8 mouse cellular contexts compared by ENCODE assay signal in the genomic region with DNA sequence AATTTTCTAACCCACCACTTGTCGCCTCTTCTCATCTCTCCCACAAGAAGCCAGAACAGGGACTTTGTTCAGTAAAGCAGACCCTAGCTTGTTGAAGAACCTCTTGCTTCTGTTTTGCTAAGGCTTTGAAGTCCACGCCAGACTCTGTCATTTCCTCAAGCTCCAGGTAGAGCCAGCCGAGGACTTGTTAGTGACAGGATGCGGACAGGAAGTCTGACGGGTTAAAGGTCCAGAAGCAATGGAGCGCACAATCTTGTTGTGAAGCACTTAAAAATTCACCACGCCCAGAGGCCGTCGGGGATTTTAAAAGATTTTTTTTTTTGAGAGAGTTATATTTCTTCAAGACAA. TPM values are rescaled to one million over a fixed set of nuclear protein-coding genes. Genes with fewer than 3 reads are reported as not detected.
DNase-seq lines count a peak whose midpoint lies in the region; ATAC-seq and TF ChIP-seq lines count a peak whose summit lies in the region.

No protein-coding gene starts in this region.

- H3K4me3 ChIP-seq in cerebellum, adult 2 months (replicated peaks; ENCODE audit: insufficient read depth, low read depth, low read length) = peak overlapping the region; percentile 88
- H3K4me3 ChIP-seq in embryonic facial prominence, embryonic 10.5 days = peak overlapping the region; percentile 90
- H3K4me3 ChIP-seq in limb, embryonic 10.5 days = peak overlapping the region; percentile 94
- H3K4me3 ChIP-seq in midbrain, embryonic 15.5 days = peak overlapping the region; percentile 85

- 13% methylated on average over 9 of the region's 9 CpGs for WGBS in cerebellum, adult 2 months
- 10% methylated on average over 9 of the region's 9 CpGs for WGBS in embryonic facial prominence, embryonic 10.5 days
- WGBS in limb, embryonic 10.5 days = 8% methylated on average over 9 of the region's 9 CpGs
- WGBS in midbrain, embryonic 15.5 days = 14% methylated on average over 9 of the region's 9 CpGs

- H3K4me2 ChIP-seq in midbrain, embryonic 15.5 days = peak overlapping the region; percentile 92

- no peaks in the 10 kb centered on the region for H3K27me3 ChIP-seq in cerebellum, adult 2 months (ENCODE audit: control insufficient read depth, insufficient read depth, low read length)
- peaks cover 26% of the 10 kb centered on the region for H3K27me3 ChIP-seq in embryonic facial prominence, embryonic 10.5 days (replicated peaks; ENCODE audit: low read depth, poor library complexity, severe bottlenecking)
- H3K27me3 ChIP-seq in limb, embryonic 10.5 days (ENCODE audit: low read depth, poor library complexity, severe bottlenecking) = 0 out of 2 replicates have a peak, but pooled peaks cover 3% of the 10 kb centered on the region
- peaks cover 18% of the 10 kb centered on the region for H3K27me3 ChIP-seq in midbrain, embryonic 15.5 days (replicated peaks)

- TF ChIP-seq POLR2A in cerebellum, adult 2 months (IDR thresholded peaks at IDR 0.05; ENCODE audit: borderline replicate concordance, insufficient read depth, low read length) = no peak

- no peaks in the 10 kb centered on the region for H3K9me3 ChIP-seq in embryonic facial prominence, embryonic 10.5 days
- H3K9me3 ChIP-seq in limb, embryonic 10.5 days (replicated peaks) = no peaks in the 10 kb centered on the region
- H3K9me3 ChIP-seq in midbrain, embryonic 15.5 days = no peaks in the 10 kb centered on the region

- H3K36me3 ChIP-seq in embryonic facial prominence, embryonic 10.5 days (replicated peaks) = no peaks in the 10 kb centered on the region
- H3K36me3 ChIP-seq in limb, embryonic 10.5 days = 0 out of 2 replicates have a peak, but pooled peaks cover 3% of the 10 kb centered on the region
- H3K36me3 ChIP-seq in midbrain, embryonic 15.5 days (replicated peaks) = no peaks in the 10 kb centered on the region

- intact Hi-C loops in heart, postnatal 25 days (cut with DNase I) = no loop called here

- peak overlapping the region; percentile 91 for H3K27ac ChIP-seq in cerebellum, adult 2 months (ENCODE audit: insufficient read depth, low read length)
- peak overlapping the region; percentile 92 for H3K27ac ChIP-seq in embryonic facial prominence, embryonic 10.5 days (replicated peaks)
- peak overlapping the region; percentile 94 for H3K27ac ChIP-seq in limb, embryonic 10.5 days
- peak overlapping the region; percentile 98 for H3K27ac ChIP-seq in midbrain, embryonic 15.5 days

- no peak for DNase-seq in cerebellum, adult 2 months
- no peak for DNase-seq in cerebellum, postnatal 14 days
- DNase-seq in embryonic facial prominence, embryonic 10.5 days (ENCODE audit: low spot score) = no peak
- peak; percentile 42 for DNase-seq in heart, postnatal 25 days (ENCODE audit: low spot score)
- peak; percentile 43 for DNase-seq in limb, embryonic 10.5 days (ENCODE audit: low spot score)
- no peak for DNase-seq in retina, embryonic 14.5 days (ENCODE audit: low spot score)

- peaks cover 10% of the 10 kb centered on the region for H3K4me1 ChIP-seq in cerebellum, adult 2 months (ENCODE audit: control insufficient read depth, insufficient read depth, low read length)
- H3K4me1 ChIP-seq in embryonic facial prominence, embryonic 10.5 days = peaks cover 88% of the 10 kb centered on the region
- peaks cover 87% of the 10 kb centered on the region for H3K4me1 ChIP-seq in limb, embryonic 10.5 days
- peaks cover 61% of the 10 kb centered on the region for H3K4me1 ChIP-seq in midbrain, embryonic 15.5 days

- peak overlapping the region; percentile 87; the same call in 1 of the 2 replicates for H3K9ac ChIP-seq in midbrain, embryonic 15.5 days

- no peak for ATAC-seq in midbrain, embryonic 15.5 days (replicated peaks)
- no peak for ATAC-seq in megakaryocyte progenitor cell, adult 5-6 weeks (replicated peaks; ENCODE audit: poor library complexity)

- no peak for TF ChIP-seq CTCF in cerebellum, adult 2 months (IDR thresholded peaks at IDR 0.05; ENCODE audit: borderline replicate concordance, insufficient read depth, low read depth, low read length)

RNA-seq across cellular contexts. Expression of a gene that starts 0.8 kb away (rescaled TPM):
- 102 and 116 TPM in 2 replicates for polyA plus RNA-seq in cerebellum, adult 2 months (2012; rRNA removed)
- 11.1 and 12.1 TPM in 2 replicates for polyA plus RNA-seq in embryonic facial prominence, embryonic 10.5 days (2016; fragmentation: Nextera tagmentation; extraction: Ambion mirVana)
- 100 to 1,000 TPM; 111 to 122 TPM for total RNA-seq in heart, postnatal 25 days (2021)
- 12.3 and 14.0 TPM in 2 replicates for polyA plus RNA-seq in limb, embryonic 10.5 days (2016; fragmentation: Nextera tagmentation; extraction: Ambion mirVana)
- polyA plus RNA-seq in midbrain, embryonic 15.5 days (2015; fragmentation: Nextera tagmentation; extraction: Ambion mirVana) = 23.2 and 25.3 TPM in 2 replicates
- total RNA-seq in megakaryocyte progenitor cell, adult 5-6 weeks (2015) = 82.5 and 95.7 TPM in 2 replicates
- total RNA-seq in megakaryocyte progenitor cell, adult 5-6 weeks (2017) = 49.6 and 52.8 TPM in 2 replicates

RNA-seq across cellular contexts. Expression of a gene that starts 59.6 kb away (rescaled TPM):
- 0.11 and 0.14 TPM in 2 replicates for polyA plus RNA-seq in cerebellum, adult 2 months (2012; rRNA removed)
- polyA plus RNA-seq in embryonic facial prominence, embryonic 10.5 days (2016; fragmentation: Nextera tagmentation; extraction: Ambion mirVana) = 27.3 and 28.2 TPM in 2 replicates
- total RNA-seq in heart, postnatal 25 days (2021) = 1 to 10 TPM in 1 of 2 experiments, under 1 TPM in 1; 0.75 to 1.0 TPM
- 23.1 and 26.7 TPM in 2 replicates for polyA plus RNA-seq in limb, embryonic 10.5 days (2016; fragmentation: Nextera tagmentation; extraction: Ambion mirVana)
- polyA plus RNA-seq in midbrain, embryonic 15.5 days (2015; fragmentation: Nextera tagmentation; extraction: Ambion mirVana) = 2.7 and 3.0 TPM in 2 replicates
- 14.1 and 14.2 TPM in 2 replicates for total RNA-seq in megakaryocyte progenitor cell, adult 5-6 weeks (2015)
- 21.4 and 22.0 TPM in 2 replicates for total RNA-seq in megakaryocyte progenitor cell, adult 5-6 weeks (2017)

Comparison
In these comparisons a context has a peak if more than half of its experiments do, and no peak if none do; other contexts are left out.
1. DNase-seq: peak in heart, postnatal 25 days (single experiment) and limb, embryonic 10.5 days (single experiment); none in cerebellum, adult 2 months (0 of 2), cerebellum, postnatal 14 days (0 of 2), embryonic facial prominence, embryonic 10.5 days (single experiment) and retina, embryonic 14.5 days (single experiment).
2. Peak in every context shown above with its lines, with median percentiles within 50 percentile points of each other: H3K27ac ChIP-seq and H3K4me3 ChIP-seq.